Mouse (Mus musculus) hindbrain, embryonic 15.5 days (tissue): Measurements from ENCODE around the gene Gprc6a. TPM values are rescaled to one million over a fixed set of nuclear protein-coding genes. Genes with fewer than 3 reads are reported as not detected.

ENCODE experiments used
- ATAC-seq: fragments of 200-750 bp; cut with Nextera tagmentation; 2 replicates; pipeline ENCODE4 v1.8.0; 2017; ENCODE audit warnings: low read depth, moderate number of reproducible peaks, moderate TSS enrichment; ENCODE audit not compliant: low FRiP score
- H3K27ac ChIP-seq: fragments of 300-500 bp; sonication (generic); replicated peaks from 2 replicates; pipeline ENCODE4 v1.5.1; 2015; ENCODE audit warnings: mild to moderate bottlenecking, inconsistent platforms
- H3K27me3 ChIP-seq: fragments of 300-500 bp; sonication (generic); 2 replicates; pipeline ENCODE4 v1.6.1; 2015; ENCODE audit warnings: control low read depth, inconsistent platforms
- H3K36me3 ChIP-seq: fragments of 300-500 bp; sonication (generic); 2 replicates; pipeline ENCODE4 v1.6.1; 2015; ENCODE audit warnings: control low read depth, inconsistent platforms
- H3K4me1 ChIP-seq: fragments of 300-500 bp; sonication (generic); replicated peaks from 2 replicates; pipeline ENCODE4 v1.6.1; 2015; ENCODE audit warnings: control low read depth, inconsistent platforms
- H3K4me2 ChIP-seq: fragments of 300-500 bp; sonication (generic); 2 replicates; pipeline ENCODE4 v1.6.1; 2015; ENCODE audit warnings: moderate library complexity, mild to moderate bottlenecking, inconsistent platforms
- H3K4me3 ChIP-seq: fragments of 300-500 bp; sonication (generic); 2 replicates; pipeline ENCODE4 v1.5.1; 2015; ENCODE audit warnings: mild to moderate bottlenecking, inconsistent platforms
- H3K9ac ChIP-seq: fragments of 300-500 bp; sonication (generic); 2 replicates; pipeline ENCODE4 v1.6.1; 2015; ENCODE audit warnings: inconsistent platforms
- H3K9me3 ChIP-seq: fragments of 300-500 bp; sonication (generic); 2 replicates; pipeline ENCODE4 v1.6.1; 2016; ENCODE audit warnings: control low read depth, inconsistent platforms
- WGBS: fragments of 180-500 bp; shearing (Covaris S2); methylation state at CpG from one replicate; pipeline ENCODE4 v1.1.7; 2015; 5-methylcytosine and 5-hydroxymethylcytosine counted together
- polyA plus RNA-seq: library from polyadenylated mRNA; unstranded; fragments of >200 nt; fragmentation: Nextera tagmentation; extraction: Ambion mirVana; gene quantifications from 2 replicates; pipeline ENCODE4 v1.2.1, GENCODE M21; 2015

Gene Gprc6a
- polyA plus RNA-seq: 0.09 TPM in 1 of 2 replicates, not detected in the other

DNA sequence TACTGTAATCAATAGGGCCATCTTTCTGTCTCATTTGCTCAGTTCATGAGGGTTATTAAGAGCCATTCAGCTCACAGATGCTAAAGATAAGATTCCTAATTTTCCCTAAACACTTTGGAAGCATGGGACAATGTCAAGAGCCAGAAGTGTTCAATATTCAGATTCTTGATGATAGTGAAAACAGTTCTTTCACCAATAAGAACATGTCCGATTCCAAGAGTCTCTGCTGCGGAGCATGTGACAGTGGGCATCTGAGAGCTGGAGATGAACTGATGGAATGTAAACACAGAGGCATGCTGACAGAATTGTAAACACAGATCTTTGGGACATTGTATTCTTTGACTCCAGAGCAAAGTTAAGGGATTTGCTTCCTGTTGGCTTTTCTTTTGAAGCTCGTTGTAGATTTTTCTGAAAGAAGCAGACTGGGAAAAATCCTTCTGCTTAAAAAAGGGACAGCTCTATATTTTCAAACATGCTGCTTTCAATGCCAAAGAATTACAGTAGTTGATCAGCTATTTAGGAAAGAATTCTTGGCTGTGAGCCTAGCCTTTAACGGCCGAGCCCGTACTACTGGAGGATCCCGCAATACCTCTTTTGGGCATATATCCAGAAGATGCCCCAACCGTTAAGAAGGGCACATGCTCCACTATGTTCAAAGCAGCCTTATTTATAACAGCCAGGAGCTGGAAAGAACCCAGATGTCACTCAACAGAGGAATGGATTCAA lies at the start of gene Gprc6a:
Gene Gprc6a, minus strand, starts transcription at position 51 of the 726 bp plus-strand sequence.
- Histone ChIP-seq H3K36me3 (no peaks in the 10 kb centered on the region), H3K9ac (no peak within 1 kb of the TSS), H3K4me3 (no peak within 1 kb of the TSS), H3K27me3 (no peaks in the 10 kb centered on the region), H3K4me1 (no peaks in the 10 kb centered on the region), H3K27ac (no peak within 1 kb of the TSS), H3K9me3 (no peaks in the 10 kb centered on the region), H3K4me2 (no peak within 1 kb of the TSS)
- no peak for ATAC-seq
- 57% methylated on average over 8 of the region's 8 CpGs for WGBS

GRCm38 (mm10) chr10:51678251-51678639 lies 47.0 kb upstream of the Gprc6a start:
- H3K9ac ChIP-seq: no peak overlapping the region
- peak overlapping the region; percentile 47 for H3K4me3 ChIP-seq
- ATAC-seq: 0 out of 2 replicates have a peak, but pooled peaks have one; percentile 15
- no peaks in the 10 kb centered on the region for H3K9me3 ChIP-seq
- no peak overlapping the region for H3K27ac ChIP-seq
- peak overlapping the region; percentile 95 for H3K4me2 ChIP-seq
- H3K36me3 ChIP-seq: no peaks in the 10 kb centered on the region
- peaks cover 11% of the 10 kb centered on the region for H3K4me1 ChIP-seq
- peaks cover 31% of the 10 kb centered on the region for H3K27me3 ChIP-seq
- WGBS: 5% methylated on average over 10 of the region's 10 CpGs

GRCm38 (mm10) chr10:51677548-51678250 lies 46.4 kb upstream of the Gprc6a start, which contains the start of gene Rfx6:
Gene Rfx6 (plus strand): TSS chr10:51677756.
- no peak within 1 kb of the TSS for H3K27ac ChIP-seq
- ATAC-seq: peak; percentile 83
- peak within 1 kb of the TSS; percentile 25; the same call in 1 of the 2 replicates for H3K9ac ChIP-seq
- peak within 1 kb of the TSS; percentile 95 for H3K4me2 ChIP-seq
- H3K27me3 ChIP-seq: peaks cover 31% of the 10 kb centered on the region
- H3K4me1 ChIP-seq: peaks cover 11% of the 10 kb centered on the region
- H3K9me3 ChIP-seq: no peaks in the 10 kb centered on the region
- under 1% methylated on average over 38 of the region's 38 CpGs for WGBS
- peak within 1 kb of the TSS; percentile 47 for H3K4me3 ChIP-seq
- no peaks in the 10 kb centered on the region for H3K36me3 ChIP-seq

GRCm38 (mm10) chr10:51672082-51672779 lies 41.0 kb upstream of the Gprc6a start:
- Histone ChIP-seq H3K4me2 (no peak overlapping the region), H3K4me1 (0 out of 2 replicates have a peak, but pooled peaks cover under 1% of the 10 kb centered on the region), H3K9me3 (no peaks in the 10 kb centered on the region), H3K36me3 (no peaks in the 10 kb centered on the region), H3K4me3 (no peak overlapping the region), H3K9ac (no peak overlapping the region), H3K27me3 (peaks cover 17% of the 10 kb centered on the region), H3K27ac (no peak overlapping the region)
- WGBS: 54% methylated on average over 1 of the region's 1 CpGs
- no peak; the same call in 1 of the 2 replicates for ATAC-seq

DNA sequence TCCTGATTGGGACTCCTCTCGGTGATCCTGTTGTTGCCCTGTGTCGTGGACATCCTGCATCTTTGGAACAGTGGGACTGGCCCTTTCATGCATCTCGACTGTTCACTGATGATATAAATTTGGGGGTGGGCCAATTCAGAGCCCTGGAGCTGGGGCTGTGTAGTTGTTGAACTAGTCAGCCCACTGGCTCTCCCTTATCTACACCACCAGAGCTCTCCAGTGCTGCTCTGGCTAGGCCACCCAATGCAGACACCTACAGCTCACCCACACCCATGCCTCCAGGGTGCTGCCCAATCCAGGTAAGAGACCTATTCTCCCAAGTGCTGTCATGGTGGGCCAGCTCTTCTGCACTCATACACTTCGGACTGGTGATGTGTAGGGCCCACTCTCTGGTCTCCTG lies 40.3 kb upstream of the Gprc6a start:
- H3K9ac ChIP-seq: no peak overlapping the region
- no peak for ATAC-seq
- H3K27ac ChIP-seq: no peak overlapping the region
- WGBS: 89% methylated on average over 4 of the region's 4 CpGs
- peaks cover 12% of the 10 kb centered on the region; the same call in 1 of the 2 replicates for H3K27me3 ChIP-seq
- H3K4me1 ChIP-seq: no peaks in the 10 kb centered on the region
- no peaks in the 10 kb centered on the region for H3K9me3 ChIP-seq
- no peak overlapping the region for H3K4me2 ChIP-seq
- no peak overlapping the region for H3K4me3 ChIP-seq
- no peaks in the 10 kb centered on the region for H3K36me3 ChIP-seq

- Histone ChIP-seq H3K27me3 (no peaks in the 10 kb centered on the region), H3K9ac (no peak overlapping the region), H3K27ac (no peak overlapping the region), H3K4me1 (no peaks in the 10 kb centered on the region), H3K4me2 (no peak overlapping the region), H3K36me3 (no peaks in the 10 kb centered on the region), H3K4me3 (no peak overlapping the region), H3K9me3 (no peaks in the 10 kb centered on the region)
- ATAC-seq: no peak
These were observed 38.1 kb upstream of the Gprc6a start for GRCm38 (mm10) chr10:51669334-51669733.

- Histone ChIP-seq H3K4me3 (no peak overlapping the region), H3K4me1 (no peaks in the 10 kb centered on the region), H3K27me3 (no peaks in the 10 kb centered on the region), H3K9me3 (no peaks in the 10 kb centered on the region), H3K9ac (no peak overlapping the region), H3K4me2 (no peak overlapping the region), H3K36me3 (no peaks in the 10 kb centered on the region), H3K27ac (no peak overlapping the region)
- no peak for ATAC-seq
- WGBS: 82% methylated on average over 1 of the region's 1 CpGs
These were observed 26.1 kb upstream of the Gprc6a start for GRCm38 (mm10) chr10:51657324-51657723.

DNA sequence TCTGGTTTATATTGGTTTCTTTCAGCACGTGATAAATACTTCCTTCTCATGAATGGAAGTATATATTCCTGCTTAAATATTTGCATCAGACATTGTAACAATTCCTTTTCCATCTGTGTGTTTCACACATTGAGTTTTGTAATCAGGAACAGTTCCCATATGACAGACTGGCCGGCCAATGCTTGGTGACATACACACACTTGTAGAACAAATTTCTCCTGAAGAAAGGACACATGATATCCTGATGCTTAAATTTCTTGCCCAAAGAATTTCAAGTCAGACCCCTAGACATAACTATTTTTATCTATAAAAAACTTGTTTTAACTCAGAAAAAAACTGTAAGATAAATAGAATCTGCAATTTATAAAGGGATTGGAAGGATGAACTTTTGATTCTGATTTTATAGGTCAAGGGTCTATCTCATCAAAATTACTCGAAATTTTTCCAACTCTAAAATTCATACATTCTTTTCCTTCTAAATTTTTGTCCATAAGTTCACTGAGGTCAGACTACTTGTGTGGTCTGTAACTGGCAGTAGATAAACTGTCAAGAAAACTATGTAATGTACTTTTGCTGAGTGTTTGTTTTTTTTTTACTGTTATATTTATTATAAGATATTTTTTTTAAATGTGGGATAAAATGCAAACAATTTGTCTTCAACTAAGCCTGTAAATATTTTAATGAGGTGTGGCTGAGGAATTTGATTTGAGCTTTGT lies 18.4 kb upstream of the Gprc6a start:
- Histone ChIP-seq H3K27ac (no peak overlapping the region), H3K9me3 (no peaks in the 10 kb centered on the region), H3K4me2 (no peak overlapping the region)

DNA sequence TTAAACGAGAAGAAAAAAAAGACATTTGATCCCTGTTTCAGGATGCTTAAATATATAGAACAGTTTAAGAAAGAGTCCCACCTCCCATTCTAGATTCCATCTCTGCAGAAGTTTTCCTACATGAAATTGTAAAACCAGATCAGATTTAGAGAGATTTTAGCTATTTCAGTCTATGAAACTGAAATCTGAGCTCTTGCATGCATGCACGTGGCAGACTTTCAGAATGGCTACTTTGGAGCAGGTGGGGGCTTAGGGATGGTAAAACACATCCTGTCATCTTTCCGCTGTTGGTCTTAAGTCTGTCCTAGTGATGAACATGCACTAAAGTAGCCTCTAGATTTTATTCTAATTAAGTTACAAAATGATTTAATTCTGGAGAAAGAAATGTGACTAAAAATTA lies 10.1 kb downstream of the Gprc6a start:
- no peak overlapping the region for H3K4me2 ChIP-seq
- ATAC-seq: no peak
- H3K9ac ChIP-seq: no peak overlapping the region
- no peaks in the 10 kb centered on the region for H3K4me1 ChIP-seq
- no peaks in the 10 kb centered on the region for H3K9me3 ChIP-seq
- H3K27me3 ChIP-seq: no peaks in the 10 kb centered on the region
- no peak overlapping the region for H3K27ac ChIP-seq
- no peaks in the 10 kb centered on the region for H3K36me3 ChIP-seq
- 82% methylated on average over 3 of the region's 3 CpGs for WGBS
- H3K4me3 ChIP-seq: no peak overlapping the region

More for the DNA sequence above, 18.4 kb upstream of the Gprc6a start:
- Histone ChIP-seq H3K27me3 (no peaks in the 10 kb centered on the region), H3K4me1 (no peaks in the 10 kb centered on the region), H3K9ac (no peak overlapping the region), H3K4me3 (no peak overlapping the region), H3K36me3 (no peaks in the 10 kb centered on the region)
- WGBS: 80% methylated on average over 3 of the region's 3 CpGs
- no peak for ATAC-seq

GRCm38 (mm10) chr10:51620126-51620525 lies 11.1 kb downstream of the Gprc6a start:
- Histone ChIP-seq H3K27me3 (no peaks in the 10 kb centered on the region), H3K36me3 (no peaks in the 10 kb centered on the region), H3K9me3 (no peaks in the 10 kb centered on the region), H3K9ac (no peak overlapping the region), H3K4me2 (no peak overlapping the region), H3K4me3 (no peak overlapping the region), H3K27ac (no peak overlapping the region), H3K4me1 (no peaks in the 10 kb centered on the region)
- 61% methylated on average over 7 of the region's 7 CpGs for WGBS
- no peak for ATAC-seq

DNA sequence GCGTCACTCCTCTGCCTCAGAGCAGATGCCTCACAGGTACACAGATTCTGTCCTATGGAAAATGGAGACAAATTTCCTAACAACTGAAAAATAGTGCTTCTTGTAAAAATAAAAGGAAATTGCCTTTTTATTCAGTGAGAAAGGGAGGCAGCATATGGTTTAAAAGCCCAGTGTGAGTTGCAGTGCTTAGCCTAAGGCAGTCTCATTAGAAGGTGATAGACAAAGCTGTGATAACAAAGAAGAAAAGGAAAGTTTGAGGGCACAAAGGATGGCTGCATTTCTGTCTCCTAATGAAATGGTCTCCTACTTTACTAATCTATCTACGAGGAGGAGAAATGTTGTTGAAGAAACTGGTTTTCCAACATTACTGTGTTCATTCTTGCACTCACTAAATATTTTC lies 12.7 kb downstream of the Gprc6a start:
- WGBS: 76% methylated on average over 2 of the region's 2 CpGs
- Histone ChIP-seq H3K9ac (no peak overlapping the region), H3K9me3 (no peaks in the 10 kb centered on the region), H3K36me3 (no peaks in the 10 kb centered on the region), H3K4me1 (no peaks in the 10 kb centered on the region), H3K27me3 (no peaks in the 10 kb centered on the region), H3K4me3 (no peak overlapping the region), H3K4me2 (no peak overlapping the region), H3K27ac (no peak overlapping the region)
- no peak for ATAC-seq
